Mouse (Mus musculus) heart, adult 8-10 months (tissue): ENCODE data around the gene Chpt1. TPM values are rescaled to one million over a fixed set of nuclear protein-coding genes. Genes with fewer than 3 reads are reported as not detected.
"Not testable (repeated sequence)": the region's sequence is repeated elsewhere in the genome, so short reads cannot be mapped to it uniquely, and the experiment has no call there.

ENCODE experiments used
- DNase-seq: peaks from one replicate; pipeline ENCODE4 v3.0.0; 2022; ENCODE audit warnings: low spot score
- total RNA-seq, 4 experiments: library from RNA; stranded (reverse); gene quantifications; 2 replicates each; pipeline ENCODE4 v1.2.4; 2022

The Chpt1 gene
- 100 to 1,000 TPM; 304 to 364 (median 338) TPM for total RNA-seq

- DNase-seq = peak; percentile 78
Observed at GRCm38 (mm10) chr10:88503421-88504314, at the start of gene Chpt1. Chpt1 (minus strand) TSS chr10:88504073.

GRCm38 (mm10) chr10:88552738-88553137 is 48.9 kb upstream of the Chpt1 start:
- no peak for DNase-seq

GRCm38 (mm10) chr10:88550225-88550624 is 46.4 kb upstream of the Chpt1 start:
- DNase-seq = no peak

DNA sequence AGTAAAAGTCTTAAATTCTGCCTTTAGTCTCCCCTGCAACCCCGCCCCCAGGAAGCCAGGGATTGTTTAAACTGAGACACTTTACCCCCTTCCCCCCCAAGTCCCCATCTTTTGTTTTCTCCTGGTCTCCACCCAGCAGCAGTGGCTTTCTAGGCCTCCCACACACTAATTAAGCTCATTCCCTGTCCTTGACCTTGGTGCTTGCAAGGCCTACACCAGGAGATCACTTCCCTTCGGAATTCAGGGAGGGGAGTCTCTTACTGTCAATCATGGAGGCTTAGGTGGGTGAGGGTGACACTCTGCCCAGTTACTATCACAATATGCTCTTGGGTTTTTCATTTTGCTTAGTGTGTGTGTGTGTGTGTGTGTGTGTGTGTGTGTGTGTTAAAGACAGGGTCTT is 43.8 kb upstream of the Chpt1 start:
- DNase-seq = no peak

DNA sequence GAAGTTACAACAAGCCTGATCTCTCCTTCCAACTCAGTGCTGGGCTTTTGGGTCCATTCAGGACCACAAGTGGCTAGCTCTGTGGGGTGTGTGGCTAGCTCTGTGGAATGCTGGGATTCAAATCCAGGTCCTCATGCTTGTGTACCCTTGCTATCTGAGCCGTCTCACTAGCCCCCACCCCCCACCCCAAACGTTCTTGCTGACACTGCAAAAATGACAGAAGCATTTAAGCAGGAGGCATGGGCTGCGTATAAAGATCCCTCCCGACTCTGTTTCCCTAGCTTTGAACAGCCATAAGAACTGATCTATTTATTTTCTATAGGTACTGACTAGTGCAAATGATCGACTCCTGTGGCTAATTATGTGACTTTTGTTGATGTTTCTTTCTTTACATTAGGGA is 26.8 kb upstream of the Chpt1 start:
- DNase-seq = no peak

DNA sequence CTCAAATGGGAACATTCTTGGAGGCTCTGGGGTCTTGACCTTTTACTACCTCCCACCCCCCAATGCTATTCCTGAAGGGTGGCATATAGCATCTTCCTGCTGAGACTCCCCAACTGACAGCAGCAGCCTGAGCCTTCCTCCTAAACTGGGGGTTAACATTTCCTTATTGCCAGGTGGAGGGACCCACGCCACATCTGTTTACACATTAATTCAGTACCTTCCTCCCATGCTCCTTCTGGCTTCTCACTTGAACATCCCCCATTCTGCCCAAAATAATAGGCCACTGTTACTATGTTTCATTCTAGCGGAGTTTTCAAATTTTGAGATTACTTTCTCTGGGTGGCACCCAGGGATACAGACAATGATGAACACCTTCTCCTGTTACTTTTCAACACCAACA is 20.1 kb upstream of the Chpt1 start:
- no peak for DNase-seq

GRCm38 (mm10) chr10:88523212-88523611 is 19.3 kb upstream of the Chpt1 start:
- DNase-seq = no peak

GRCm38 (mm10) chr10:88522795-88523194 is 18.9 kb upstream of the Chpt1 start:
- no peak for DNase-seq

DNA sequence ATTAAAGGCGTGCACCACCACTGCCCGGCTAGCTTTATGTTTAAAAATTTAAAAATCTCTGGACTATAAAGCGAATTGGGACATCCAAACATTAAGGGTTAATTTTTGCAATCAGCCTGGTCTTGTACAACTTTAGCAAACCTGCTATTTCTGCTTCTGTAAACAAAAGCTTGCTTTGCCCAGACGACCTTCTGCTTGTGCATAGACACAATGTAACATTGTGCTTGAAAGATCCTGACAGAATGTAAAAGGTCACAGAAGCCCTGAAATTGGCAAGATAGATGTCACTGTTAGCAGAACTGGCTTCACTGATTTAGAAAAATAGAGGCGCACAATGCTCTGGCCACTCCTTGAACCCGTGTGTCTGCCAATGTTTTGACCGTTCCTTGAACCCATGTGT is 11.2 kb upstream of the Chpt1 start:
- DNase-seq = not testable (repeated sequence)

DNA sequence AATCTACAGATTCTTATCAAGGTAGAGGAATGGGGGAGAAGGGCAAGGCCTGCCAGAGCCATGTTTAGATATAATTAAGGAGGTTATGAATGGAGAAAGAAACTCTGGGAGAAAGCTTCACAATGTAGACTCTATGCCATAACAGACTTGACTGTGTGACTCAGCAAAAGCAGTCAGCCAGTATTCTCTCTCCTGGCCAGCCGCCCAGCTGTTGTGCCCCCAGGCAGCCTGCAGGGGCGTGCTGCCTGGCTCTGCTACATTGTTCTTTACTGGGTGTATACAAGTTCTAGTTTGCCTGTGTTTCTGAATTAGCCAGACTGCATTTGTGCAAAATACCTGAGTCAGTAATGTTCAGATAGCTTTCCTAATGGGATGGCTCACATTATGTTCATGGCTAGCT is 10.6 kb upstream of the Chpt1 start:
- DNase-seq = peak; percentile 48

GRCm38 (mm10) chr10:88513574-88514135 is 9.8 kb upstream of the Chpt1 start:
- no peak for DNase-seq

DNA sequence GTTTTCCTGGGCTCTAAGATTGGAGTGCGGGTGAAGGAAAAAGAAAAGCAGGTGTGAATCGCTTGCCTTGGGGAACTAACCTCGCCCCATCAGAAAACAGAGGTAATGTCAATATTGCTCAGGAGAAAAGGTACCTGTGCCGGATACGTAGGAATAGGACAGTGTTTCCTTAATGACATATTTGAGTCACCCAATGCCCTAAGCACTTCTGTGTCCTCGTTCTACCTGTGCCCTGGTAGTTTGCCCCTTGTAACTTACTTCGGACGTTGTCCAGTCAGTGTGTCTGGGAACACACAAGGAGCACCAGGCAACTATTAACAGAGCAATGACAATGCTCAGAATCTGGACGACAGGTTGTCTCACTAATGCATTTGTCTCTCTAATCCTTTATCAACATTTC is 7.5 kb upstream of the Chpt1 start:
- DNase-seq = no peak

GRCm38 (mm10) chr10:88510503-88511271 is 6.8 kb upstream of the Chpt1 start:
- peak; percentile 65 for DNase-seq

- DNase-seq = no peak
Observed at GRCm38 (mm10) chr10:88507691-88508143, 3.8 kb upstream of the Chpt1 start.

GRCm38 (mm10) chr10:88505256-88505655 is 1.4 kb upstream of the Chpt1 start:
- DNase-seq = no peak

DNA sequence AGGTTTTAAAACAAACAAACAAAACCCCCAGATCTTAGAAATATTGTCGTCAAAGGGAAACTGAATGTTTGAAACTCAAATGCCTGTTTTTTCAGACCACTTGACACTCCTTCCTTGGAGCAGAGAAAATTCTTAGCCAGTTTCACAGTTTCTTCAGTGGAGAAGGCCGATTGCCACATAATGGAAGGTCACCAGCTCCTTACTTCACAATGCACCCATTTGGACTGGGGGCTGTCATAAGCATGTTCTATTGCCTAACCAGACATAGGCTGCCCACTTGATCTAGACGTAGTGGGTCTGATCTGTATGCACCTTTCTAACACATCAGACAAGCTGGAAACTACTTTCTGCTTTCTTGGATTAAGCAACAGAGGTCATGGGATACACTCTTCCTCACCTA is 608 bp upstream of the Chpt1 start:
- no peak for DNase-seq

DNA sequence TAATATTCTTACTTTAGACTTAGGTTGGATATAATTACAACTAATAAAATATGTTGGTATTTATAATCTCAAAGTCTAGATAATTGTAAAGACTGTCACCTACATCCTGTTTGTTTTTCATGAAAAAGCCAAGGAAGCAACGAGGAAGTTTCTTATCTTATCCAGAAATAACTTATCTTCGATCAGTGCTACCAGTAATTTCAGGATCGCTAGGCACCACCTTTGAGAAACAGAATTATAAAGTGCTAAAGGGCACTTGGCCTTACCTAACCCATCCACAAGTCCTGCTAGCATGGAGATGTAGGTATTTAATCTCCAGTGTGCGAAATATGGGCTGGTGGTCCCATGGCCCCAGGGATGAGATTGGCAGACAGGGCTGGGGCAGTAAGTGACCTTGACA is 954 bp downstream of the Chpt1 start:
- DNase-seq = no peak

- DNase-seq = peak; percentile 30
Observed at GRCm38 (mm10) chr10:88501886-88502765, 1.7 kb downstream of the Chpt1 start.

DNA sequence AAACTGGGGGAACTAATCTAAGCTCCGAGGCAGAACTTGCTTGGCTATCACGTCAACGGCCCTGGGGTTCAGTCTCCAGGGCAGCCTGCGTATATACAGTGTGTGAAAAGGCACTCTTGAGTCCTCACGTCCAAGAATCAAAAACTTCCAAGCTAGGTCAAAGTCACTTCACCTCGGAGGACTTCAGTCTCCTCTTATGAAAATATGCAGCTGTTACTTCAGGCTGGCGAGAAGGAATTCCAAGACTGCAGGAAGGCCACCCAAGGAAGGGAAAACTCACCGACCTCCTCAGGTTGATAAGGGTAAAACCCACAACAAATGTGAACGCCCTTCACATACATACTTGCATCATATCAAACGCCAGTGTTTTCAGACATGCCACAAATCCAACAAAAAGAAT is 2.5 kb downstream of the Chpt1 start:
- DNase-seq = no peak

- no peak for DNase-seq
Observed at GRCm38 (mm10) chr10:88499993-88500392, 3.9 kb downstream of the Chpt1 start.

- no peak for DNase-seq
Observed at GRCm38 (mm10) chr10:88496864-88497564, 6.9 kb downstream of the Chpt1 start.
